Mouse (Mus musculus) embryonic facial prominence, embryonic 11.5 days (tissue): ENCODE data around the gene Trak2. TPM values are rescaled to one million over a fixed set of nuclear protein-coding genes. Genes with fewer than 3 reads are reported as not detected.

Experiments
- ATAC-seq: fragments of 200-750 bp; cut with Nextera tagmentation; replicated peaks from 2 replicates; pipeline ENCODE4 v1.8.0; 2017; ENCODE audit warnings: low read depth; ENCODE audit not compliant: insufficient number of reproducible peaks, low FRiP score, low TSS enrichment
- DNase-seq: peaks from one replicate; pipeline ENCODE4 v3.0.0-alpha.2; 2015; ENCODE audit warnings: low spot score
- H3K27ac ChIP-seq: fragments of 300-500 bp; sonication (generic); replicated peaks from 2 replicates; pipeline ENCODE4 v1.5.1; 2014; ENCODE audit warnings: mild to moderate bottlenecking, low read depth, low read length, control low read depth
- H3K27me3 ChIP-seq: fragments of 300-500 bp; sonication (generic); 2 replicates; pipeline ENCODE4 v1.6.1; 2014; ENCODE audit warnings: mild to moderate bottlenecking, low read length, moderate library complexity, mixed read lengths; ENCODE audit not compliant: control insufficient read depth, insufficient read depth
- H3K36me3 ChIP-seq: fragments of 300-500 bp; sonication (generic); replicated peaks from 2 replicates; pipeline ENCODE4 v1.6.1; 2014; ENCODE audit warnings: low read depth, mild to moderate bottlenecking, low read length, moderate library complexity, mixed read lengths; ENCODE audit not compliant: control insufficient read depth, insufficient read depth
- H3K4me1 ChIP-seq: fragments of 300-500 bp; sonication (generic); 2 replicates; pipeline ENCODE4 v1.6.1; 2014; ENCODE audit warnings: low read length, mixed read lengths; ENCODE audit not compliant: control insufficient read depth, insufficient read depth
- H3K4me2 ChIP-seq: fragments of 300-500 bp; sonication (generic); 2 replicates; pipeline ENCODE4 v1.6.1; 2014; ENCODE audit warnings: low read depth, mild to moderate bottlenecking, control low read depth, low read length, moderate library complexity
- H3K4me3 ChIP-seq: fragments of 300-500 bp; sonication (generic); 2 replicates; pipeline ENCODE4 v1.5.1; 2014; ENCODE audit warnings: low read depth, low read length, control low read depth
- H3K9ac ChIP-seq: fragments of 300-500 bp; sonication (generic); replicated peaks from 2 replicates; pipeline ENCODE4 v1.6.1; 2014; ENCODE audit warnings: mild to moderate bottlenecking, control low read depth, low read length
- H3K9me3 ChIP-seq: fragments of 300-500 bp; sonication (generic); replicated peaks from 2 replicates; pipeline ENCODE4 v1.6.1; 2016; ENCODE audit warnings: mild to moderate bottlenecking, low read length, inconsistent platforms, mixed read lengths; ENCODE audit not compliant: control insufficient read depth
- WGBS: fragments of 180-500 bp; shearing (Covaris S2); extraction: QIAGEN DNeasy Blood & Tissue Kit; methylation state at CpG from one replicate; pipeline ENCODE4 v1.1.7; 2014; 5-methylcytosine and 5-hydroxymethylcytosine counted together
- polyA plus RNA-seq: library from polyadenylated mRNA; unstranded; fragments of >200 nt; fragmentation: Nextera tagmentation; extraction: Ambion mirVana; gene quantifications from 2 replicates; pipeline ENCODE4 v1.2.1, GENCODE M21; 2014

The Trak2 gene
- polyA plus RNA-seq: 10.5 TPM in 2 replicates

GRCm38 (mm10) chr1:58973366-58974221, at the start of gene Trak2, which contains the start of gene Stradb:
TSS of gene Trak2 (minus strand) at chr1:58973430.
TSS of gene Stradb (plus strand) at chr1:58973522.
- H3K36me3 ChIP-seq: no peaks in the 10 kb centered on the region
- ATAC-seq: peak; percentile 96
- H3K4me1 ChIP-seq: no peaks in the 10 kb centered on the region
- H3K4me2 ChIP-seq: peak within 1 kb of the TSS; percentile 74
- under 1% methylated on average over 64 of the region's 69 CpGs for WGBS
- H3K27ac ChIP-seq: no peak within 1 kb of the TSS
- H3K9ac ChIP-seq: peak within 1 kb of the TSS; percentile 88
- H3K9me3 ChIP-seq: no peaks in the 10 kb centered on the region
- no peaks in the 10 kb centered on the region for H3K27me3 ChIP-seq
- peak within 1 kb of the TSS; percentile 92 for H3K4me3 ChIP-seq
- DNase-seq: peak; percentile 98

- H3K4me1 ChIP-seq: no peaks in the 10 kb centered on the region
- no peak overlapping the region for H3K27ac ChIP-seq
- DNase-seq: no peak
- H3K9ac ChIP-seq: no peak overlapping the region
- no peaks in the 10 kb centered on the region for H3K36me3 ChIP-seq
- H3K4me3 ChIP-seq: no peak overlapping the region
- ATAC-seq: no peak
- no peaks in the 10 kb centered on the region for H3K9me3 ChIP-seq
- WGBS: 89% methylated on average over 3 of the region's 3 CpGs
- H3K27me3 ChIP-seq: no peaks in the 10 kb centered on the region
- no peak overlapping the region for H3K4me2 ChIP-seq
Measured at GRCm38 (mm10) chr1:59021556-59021955, 48.3 kb upstream of the Trak2 start.

GRCm38 (mm10) chr1:59009250-59009649, 36.0 kb upstream of the Trak2 start:
- H3K27ac ChIP-seq: no peak overlapping the region
- 43% methylated on average over 4 of the region's 4 CpGs for WGBS
- H3K4me3 ChIP-seq: no peak overlapping the region
- no peaks in the 10 kb centered on the region for H3K36me3 ChIP-seq
- no peak for ATAC-seq
- H3K27me3 ChIP-seq: no peaks in the 10 kb centered on the region
- H3K9ac ChIP-seq: no peak overlapping the region
- no peak overlapping the region for H3K4me2 ChIP-seq
- H3K4me1 ChIP-seq: no peaks in the 10 kb centered on the region
- peak; percentile 17 for DNase-seq
- no peaks in the 10 kb centered on the region for H3K9me3 ChIP-seq

- H3K36me3 ChIP-seq: no peaks in the 10 kb centered on the region
- ATAC-seq: no peak
- no peak for DNase-seq
Measured at GRCm38 (mm10) chr1:58995313-58995712, 22.1 kb upstream of the Trak2 start.

GRCm38 (mm10) chr1:58993723-58994122, 20.5 kb upstream of the Trak2 start:
- H3K9me3 ChIP-seq: no peaks in the 10 kb centered on the region
- H3K9ac ChIP-seq: no peak overlapping the region
- 36% methylated on average over 1 of the region's 1 CpGs for WGBS
- peak; percentile 20 for DNase-seq
- no peak overlapping the region for H3K4me3 ChIP-seq
- no peak for ATAC-seq
- no peaks in the 10 kb centered on the region for H3K36me3 ChIP-seq
- H3K4me2 ChIP-seq: no peak overlapping the region
- no peaks in the 10 kb centered on the region for H3K4me1 ChIP-seq
- H3K27ac ChIP-seq: no peak overlapping the region
- no peaks in the 10 kb centered on the region for H3K27me3 ChIP-seq

More at GRCm38 (mm10) chr1:58995313-58995712, 22.1 kb upstream of the Trak2 start:
- no peak overlapping the region for H3K4me2 ChIP-seq
- no peaks in the 10 kb centered on the region for H3K4me1 ChIP-seq
- no peaks in the 10 kb centered on the region for H3K27me3 ChIP-seq
- whole genome bisulfite sequencing: 89% methylated on average over 5 of the region's 5 CpGs
- H3K9me3 ChIP-seq: no peaks in the 10 kb centered on the region
- no peak overlapping the region for H3K27ac ChIP-seq
- H3K4me3 ChIP-seq: no peak overlapping the region
- H3K9ac ChIP-seq: no peak overlapping the region

GRCm38 (mm10) chr1:58993144-58993543, 19.9 kb upstream of the Trak2 start:
- no peak for ATAC-seq
- no peak overlapping the region for H3K4me2 ChIP-seq

GRCm38 (mm10) chr1:58984586-58984985, 11.4 kb upstream of the Trak2 start:
- 78% methylated on average over 5 of the region's 5 CpGs for WGBS
- no peak for DNase-seq

More at GRCm38 (mm10) chr1:58993144-58993543, 19.9 kb upstream of the Trak2 start:
- Histone ChIP-seq H3K27me3 (no peaks in the 10 kb centered on the region), H3K36me3 (no peaks in the 10 kb centered on the region), H3K9me3 (no peaks in the 10 kb centered on the region), H3K4me1 (no peaks in the 10 kb centered on the region), H3K9ac (no peak overlapping the region), H3K27ac (no peak overlapping the region), H3K4me3 (no peak overlapping the region)
- WGBS: 87% methylated on average over 7 of the region's 7 CpGs
- no peak for DNase-seq

GRCm38 (mm10) chr1:58982276-58982675, 9.0 kb upstream of the Trak2 start:
- H3K27ac ChIP-seq: no peak overlapping the region
- no peaks in the 10 kb centered on the region for H3K9me3 ChIP-seq
- no peak overlapping the region for H3K4me2 ChIP-seq
- 86% methylated on average over 3 of the region's 3 CpGs for WGBS
- no peaks in the 10 kb centered on the region for H3K27me3 ChIP-seq
- no peaks in the 10 kb centered on the region for H3K4me1 ChIP-seq
- no peak for DNase-seq
- no peaks in the 10 kb centered on the region for H3K36me3 ChIP-seq
- no peak overlapping the region for H3K4me3 ChIP-seq
- no peak for ATAC-seq
- no peak overlapping the region for H3K9ac ChIP-seq

More at GRCm38 (mm10) chr1:58984586-58984985, 11.4 kb upstream of the Trak2 start:
- no peak for ATAC-seq
- Histone ChIP-seq H3K4me3 (no peak overlapping the region), H3K27me3 (no peaks in the 10 kb centered on the region), H3K27ac (no peak overlapping the region), H3K9ac (no peak overlapping the region), H3K4me2 (no peak overlapping the region), H3K9me3 (no peaks in the 10 kb centered on the region), H3K36me3 (no peaks in the 10 kb centered on the region), H3K4me1 (no peaks in the 10 kb centered on the region)
